Mouse (Mus musculus): Measurements from ENCODE around the gene Eno2. TPM values are rescaled to one million over a fixed set of nuclear protein-coding genes. Genes with fewer than 3 reads are reported as not detected.

Eno2 gene
- polyA plus RNA-seq, 1 experiment from 2014 or later, result 4.5 TPM

- no peaks in the 10 kb centered on the region for H3K9me3 ChIP-seq (ENCODE audit: control insufficient read depth, low read length)
- H3K4me2 ChIP-seq, result no peak overlapping the region
- H3K27ac ChIP-seq (ENCODE audit: low read depth, low read length), result no peak overlapping the region
- H3K9ac ChIP-seq (ENCODE audit: low read length), result no peak overlapping the region
- ATAC-seq (ENCODE audit: low FRiP score), result no peak
- no peak for DNase-seq (ENCODE audit: low spot score, missing footprints)
- WGBS, result 88% methylated on average over 15 of the region's 15 CpGs
- H3K27me3 ChIP-seq (ENCODE audit: control insufficient read depth, insufficient read depth, low read length), result peaks cover 10% of the 10 kb centered on the region; the same call in 1 of the 2 replicates
- H3K4me3 ChIP-seq (ENCODE audit: low read depth, low read length), result no peak overlapping the region
- no peaks in the 10 kb centered on the region for H3K36me3 ChIP-seq (ENCODE audit: control insufficient read depth, insufficient read depth, low read length)
- peaks cover 16% of the 10 kb centered on the region for H3K4me1 ChIP-seq (ENCODE audit: control insufficient read depth, insufficient read depth, low read length)
These were observed 1.0 kb upstream of the Eno2 start for GRCm38 (mm10) chr6:124770511-124770910.

GRCm38 (mm10) chr6:124770013-124770412 is 540 bp upstream of the Eno2 start:
- Histone ChIP-seq H3K9me3 (ENCODE audit: control insufficient read depth, low read length) (no peaks in the 10 kb centered on the region), H3K9ac (ENCODE audit: low read length) (peak overlapping the region; percentile 58), H3K4me1 (ENCODE audit: control insufficient read depth, insufficient read depth, low read length) (peaks cover 16% of the 10 kb centered on the region), H3K4me2 (peak overlapping the region; percentile 85), H3K36me3 (ENCODE audit: control insufficient read depth, insufficient read depth, low read length) (no peaks in the 10 kb centered on the region), H3K27me3 (ENCODE audit: control insufficient read depth, insufficient read depth, low read length) (peaks cover 10% of the 10 kb centered on the region; the same call in 1 of the 2 replicates), H3K4me3 (ENCODE audit: low read depth, low read length) (peak overlapping the region; percentile 45; the same call in 1 of the 2 replicates), H3K27ac (ENCODE audit: low read depth, low read length) (no peak overlapping the region)
- no peak for ATAC-seq (ENCODE audit: low FRiP score)
- DNase-seq (ENCODE audit: low spot score, missing footprints), result no peak
- 57% methylated on average over 7 of the region's 7 CpGs for WGBS

- WGBS, result 2% methylated on average over 9 of the region's 9 CpGs
- Histone ChIP-seq H3K9ac (ENCODE audit: low read length) (peak overlapping the region; percentile 58), H3K36me3 (ENCODE audit: control insufficient read depth, insufficient read depth, low read length) (no peaks in the 10 kb centered on the region), H3K9me3 (ENCODE audit: control insufficient read depth, low read length) (no peaks in the 10 kb centered on the region), H3K4me1 (ENCODE audit: control insufficient read depth, insufficient read depth, low read length) (peaks cover 16% of the 10 kb centered on the region), H3K4me2 (peak overlapping the region; percentile 85), H3K27ac (ENCODE audit: low read depth, low read length) (no peak overlapping the region), H3K27me3 (ENCODE audit: control insufficient read depth, insufficient read depth, low read length) (peaks cover 10% of the 10 kb centered on the region; the same call in 1 of the 2 replicates), H3K4me3 (ENCODE audit: low read depth, low read length) (peak overlapping the region; percentile 45)
- no peak for DNase-seq (ENCODE audit: low spot score, missing footprints)
- peak; percentile 1; the same call in 1 of the 2 replicates for ATAC-seq (ENCODE audit: low FRiP score)
These were observed 799 bp downstream of the Eno2 start for GRCm38 (mm10) chr6:124768704-124769044.

GRCm38 (mm10) chr6:124767920-124768703 is 1.4 kb downstream of the Eno2 start:
- WGBS, result 17% methylated on average over 19 of the region's 19 CpGs
- ATAC-seq (ENCODE audit: low FRiP score), result peak; percentile 50
- Histone ChIP-seq H3K27me3 (ENCODE audit: control insufficient read depth, insufficient read depth, low read length) (peaks cover 10% of the 10 kb centered on the region; the same call in 1 of the 2 replicates), H3K9ac (ENCODE audit: low read length) (no peak overlapping the region), H3K9me3 (ENCODE audit: control insufficient read depth, low read length) (no peaks in the 10 kb centered on the region), H3K4me1 (ENCODE audit: control insufficient read depth, insufficient read depth, low read length) (peaks cover 16% of the 10 kb centered on the region), H3K27ac (ENCODE audit: low read depth, low read length) (no peak overlapping the region), H3K36me3 (ENCODE audit: control insufficient read depth, insufficient read depth, low read length) (no peaks in the 10 kb centered on the region), H3K4me3 (ENCODE audit: low read depth, low read length) (no peak overlapping the region), H3K4me2 (peak overlapping the region; percentile 85)
- peak; percentile 91 for DNase-seq (ENCODE audit: low spot score, missing footprints)

- Histone ChIP-seq H3K27me3 (ENCODE audit: control insufficient read depth, insufficient read depth, low read length) (peaks cover 10% of the 10 kb centered on the region; the same call in 1 of the 2 replicates), H3K9ac (ENCODE audit: low read length) (peak overlapping the region; percentile 16; the same call in 1 of the 2 replicates), H3K4me3 (ENCODE audit: low read depth, low read length) (no peak overlapping the region), H3K27ac (ENCODE audit: low read depth, low read length) (no peak overlapping the region), H3K4me2 (no peak overlapping the region), H3K36me3 (ENCODE audit: control insufficient read depth, insufficient read depth, low read length) (no peaks in the 10 kb centered on the region), H3K9me3 (ENCODE audit: control insufficient read depth, low read length) (no peaks in the 10 kb centered on the region), H3K4me1 (ENCODE audit: control insufficient read depth, insufficient read depth, low read length) (peaks cover 16% of the 10 kb centered on the region)
- ATAC-seq (ENCODE audit: low FRiP score), result no peak
- DNase-seq (ENCODE audit: low spot score, missing footprints), result no peak
- 18% methylated on average over 4 of the region's 4 CpGs for WGBS
These were observed 1.9 kb downstream of the Eno2 start for GRCm38 (mm10) chr6:124767536-124767919.

GRCm38 (mm10) chr6:124765951-124766350 is 3.5 kb downstream of the Eno2 start:
- Histone ChIP-seq H3K27ac (ENCODE audit: low read depth, low read length) (no peak overlapping the region), H3K9ac (ENCODE audit: low read length) (no peak overlapping the region), H3K36me3 (ENCODE audit: control insufficient read depth, insufficient read depth, low read length) (no peaks in the 10 kb centered on the region), H3K4me1 (ENCODE audit: control insufficient read depth, insufficient read depth, low read length) (peaks cover 16% of the 10 kb centered on the region), H3K4me2 (no peak overlapping the region), H3K4me3 (ENCODE audit: low read depth, low read length) (no peak overlapping the region), H3K9me3 (ENCODE audit: control insufficient read depth, low read length) (no peaks in the 10 kb centered on the region), H3K27me3 (ENCODE audit: control insufficient read depth, insufficient read depth, low read length) (peaks cover 10% of the 10 kb centered on the region; the same call in 1 of the 2 replicates)
- 81% methylated on average over 7 of the region's 7 CpGs for WGBS
- ATAC-seq (ENCODE audit: low FRiP score) (no peak), DNase-seq (ENCODE audit: low spot score, missing footprints) (no peak)

- no peak overlapping the region for H3K4me3 ChIP-seq (ENCODE audit: low read depth, low read length)
- DNase-seq (ENCODE audit: low spot score, missing footprints), result peak; percentile 96
- WGBS, result 4% methylated on average over 5 of the region's 5 CpGs
- peaks cover 32% of the 10 kb centered on the region for H3K4me1 ChIP-seq (ENCODE audit: control insufficient read depth, insufficient read depth, low read length)
- no peaks in the 10 kb centered on the region for H3K36me3 ChIP-seq (ENCODE audit: control insufficient read depth, insufficient read depth, low read length)
- H3K27me3 ChIP-seq (ENCODE audit: control insufficient read depth, insufficient read depth, low read length), result no peaks in the 10 kb centered on the region
- H3K4me2 ChIP-seq, result no peak overlapping the region
- no peak for ATAC-seq (ENCODE audit: low FRiP score)
- H3K9ac ChIP-seq (ENCODE audit: low read length), result no peak overlapping the region
- H3K9me3 ChIP-seq (ENCODE audit: control insufficient read depth, low read length), result no peaks in the 10 kb centered on the region
- no peak overlapping the region; the same call in 1 of the 2 replicates for H3K27ac ChIP-seq (ENCODE audit: low read depth, low read length)
These were observed 10.2 kb downstream of the Eno2 start for GRCm38 (mm10) chr6:124759259-124759658.

GRCm38 (mm10) chr6:124758849-124759232 is 10.6 kb downstream of the Eno2 start:
- H3K4me3 ChIP-seq (ENCODE audit: low read depth, low read length), result no peak overlapping the region; the same call in 1 of the 2 replicates
- WGBS, result 40% methylated on average over 2 of the region's 2 CpGs
- no peak for DNase-seq (ENCODE audit: low spot score, missing footprints)
- H3K4me1 ChIP-seq (ENCODE audit: control insufficient read depth, insufficient read depth, low read length), result peaks cover 34% of the 10 kb centered on the region
- H3K9ac ChIP-seq (ENCODE audit: low read length), result peak overlapping the region; percentile 85; the same call in 1 of the 2 replicates
- H3K36me3 ChIP-seq (ENCODE audit: control insufficient read depth, insufficient read depth, low read length), result no peaks in the 10 kb centered on the region
- no peaks in the 10 kb centered on the region for H3K27me3 ChIP-seq (ENCODE audit: control insufficient read depth, insufficient read depth, low read length)
- no peak overlapping the region for H3K4me2 ChIP-seq
- H3K27ac ChIP-seq (ENCODE audit: low read depth, low read length), result peak overlapping the region; percentile 7
- no peaks in the 10 kb centered on the region for H3K9me3 ChIP-seq (ENCODE audit: control insufficient read depth, low read length)
- no peak for ATAC-seq (ENCODE audit: low FRiP score)
